Mouse (Mus musculus) C2C12 (cell line): ENCODE measurements around the gene Fbxo8.

Experiments used
- CTCF ChIP-seq: IDR thresholded peaks from one replicate; pipeline ENCODE4 v1.5.1; 2011; ENCODE audit not compliant: control insufficient read depth, insufficient read depth, insufficient read length
- MAX ChIP-seq: IDR thresholded peaks from one replicate; pipeline ENCODE4 v1.6.1; 2011; ENCODE audit warnings: mild to moderate bottlenecking, control low read depth
- MYOD1 ChIP-seq: IDR thresholded peaks from one replicate; pipeline ENCODE4 v1.6.1; 2011; ENCODE audit warnings: low read depth; ENCODE audit not compliant: control insufficient read depth, insufficient read length

DNA sequence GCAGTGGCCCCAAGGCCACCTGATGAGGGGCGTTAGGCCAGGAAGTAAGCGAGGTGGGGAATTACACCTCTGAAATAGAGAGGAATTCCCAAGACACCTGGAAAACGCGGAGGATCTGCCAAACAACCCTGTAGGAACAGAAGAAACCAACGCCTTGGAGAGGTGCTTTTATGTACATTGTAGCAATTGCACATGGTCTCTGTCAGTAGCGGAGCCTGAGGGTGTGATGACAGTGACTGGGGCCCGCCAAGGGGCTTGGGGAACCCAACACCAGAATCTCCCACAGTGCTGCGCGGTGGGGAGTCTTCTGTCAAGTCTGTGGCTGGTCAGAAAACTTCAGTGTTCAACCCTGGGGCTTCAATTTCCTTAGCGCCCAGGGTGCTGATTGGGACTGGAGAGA, 72.5 kb downstream of the Fbxo8 start:
- TF ChIP-seq CTCF (no peak), MYOD1 (no peak), MAX (no peak)
